Mouse (Mus musculus): ENCODE data around the gene Treml2.

Treml2 gene

DNA sequence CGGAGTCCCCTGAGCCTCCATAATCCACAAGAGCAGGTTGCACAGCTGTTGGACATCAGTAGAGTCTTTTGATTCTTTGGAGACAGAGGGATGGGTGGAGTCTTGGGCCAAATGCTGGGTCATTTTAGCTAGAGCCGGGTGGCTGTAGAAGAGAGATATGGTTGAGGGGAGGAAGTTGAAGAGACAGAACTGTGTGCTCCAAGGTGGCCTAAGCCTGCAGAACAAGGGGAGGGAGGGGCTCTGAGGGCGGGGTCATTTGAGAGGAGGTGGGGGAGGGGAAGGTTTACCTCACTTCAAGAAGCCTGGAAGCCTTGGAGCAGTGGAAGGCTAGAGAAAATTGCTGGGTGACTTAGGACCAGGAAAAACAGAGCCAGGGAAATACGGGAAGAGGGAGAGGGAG lies at the start of gene Treml2:
Treml2 (plus strand) TSS at position 296 of the 400 bp plus-strand sequence.
- ATAC-seq (ENCODE audit: insufficient number of reproducible peaks, low FRiP score, low TSS enrichment), result no peak

DNA sequence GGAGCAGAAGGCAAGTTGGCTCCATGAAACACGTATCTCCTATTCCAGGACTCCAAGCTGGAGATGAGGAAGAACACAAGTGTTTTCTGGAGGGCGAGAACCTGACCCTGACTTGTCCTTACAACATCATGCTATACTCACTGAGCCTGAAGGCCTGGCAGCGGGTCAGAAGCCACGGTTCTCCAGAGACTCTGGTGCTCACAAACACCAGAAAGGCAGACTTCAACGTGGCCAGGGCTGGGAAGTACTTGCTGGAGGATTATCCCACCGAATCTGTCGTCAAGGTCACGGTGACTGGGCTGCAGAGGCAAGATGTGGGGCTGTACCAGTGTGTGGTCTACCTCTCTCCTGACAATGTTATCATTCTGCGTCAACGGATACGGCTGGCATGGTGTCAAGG lies 49.8 kb upstream of the Treml2 start:
- ATAC-seq (ENCODE audit: insufficient number of reproducible peaks, low FRiP score, low TSS enrichment), result no peak

DNA sequence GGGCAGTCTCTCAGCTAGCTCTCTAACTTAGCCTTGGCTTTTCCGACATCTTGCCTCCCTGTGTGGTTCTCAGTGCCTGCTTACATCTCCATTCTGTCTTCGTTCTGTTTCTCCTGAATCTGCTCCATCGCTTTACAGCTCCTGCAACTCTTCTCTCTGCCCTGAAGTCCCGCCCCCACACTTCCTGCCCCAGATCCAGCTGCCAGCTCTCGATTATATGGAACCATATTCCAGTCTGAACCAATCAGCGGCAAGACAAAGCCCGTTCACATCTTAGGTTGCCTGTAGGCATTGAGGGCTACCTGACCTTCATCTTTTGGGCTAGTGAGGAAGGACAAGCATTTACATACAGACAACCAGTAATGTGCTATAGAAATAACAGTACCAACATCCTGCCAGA lies 48.7 kb upstream of the Treml2 start:
- no peak for ATAC-seq (ENCODE audit: insufficient number of reproducible peaks, low FRiP score, low TSS enrichment)

DNA sequence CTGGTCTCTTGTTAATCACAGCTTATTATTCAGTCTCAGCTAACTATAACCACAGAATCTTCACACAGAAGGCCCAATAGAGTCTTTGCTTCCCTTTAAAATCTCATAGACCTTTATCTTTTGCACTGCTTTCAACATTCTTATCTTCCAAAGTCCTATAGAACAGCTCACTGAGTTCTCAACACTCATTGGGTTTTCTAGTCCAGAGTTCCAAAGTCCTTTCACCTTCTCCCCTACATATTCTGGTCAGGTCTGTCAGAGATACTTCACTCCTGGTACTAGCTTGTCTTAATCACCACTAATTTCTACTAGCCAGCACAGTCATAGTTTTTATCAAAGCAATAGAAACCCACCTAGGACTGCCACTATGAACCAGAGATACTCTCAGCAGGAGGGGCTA lies 42.7 kb upstream of the Treml2 start:
- no peak for ATAC-seq (ENCODE audit: insufficient number of reproducible peaks, low FRiP score, low TSS enrichment)

DNA sequence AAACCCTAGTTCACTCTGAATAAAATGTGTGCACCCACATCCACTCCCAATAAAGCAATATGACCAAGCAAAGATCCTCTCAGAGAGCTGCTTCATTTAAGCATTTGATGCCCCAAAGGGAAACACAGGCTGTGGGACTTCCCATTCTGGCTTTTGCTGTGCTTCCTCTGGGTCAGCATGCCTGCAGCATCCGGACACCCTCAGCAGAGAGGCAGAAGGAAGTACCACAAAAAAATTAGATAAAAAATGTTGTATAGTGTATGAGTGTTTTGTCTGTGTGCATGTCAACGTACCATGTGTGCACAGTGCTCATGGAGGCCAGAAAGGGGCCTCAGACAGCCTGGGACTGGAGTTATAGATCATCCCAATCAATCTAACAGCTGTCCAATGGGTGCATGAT lies 37.4 kb upstream of the Treml2 start:
- ATAC-seq (ENCODE audit: insufficient number of reproducible peaks, low FRiP score, low TSS enrichment), result no peak

DNA sequence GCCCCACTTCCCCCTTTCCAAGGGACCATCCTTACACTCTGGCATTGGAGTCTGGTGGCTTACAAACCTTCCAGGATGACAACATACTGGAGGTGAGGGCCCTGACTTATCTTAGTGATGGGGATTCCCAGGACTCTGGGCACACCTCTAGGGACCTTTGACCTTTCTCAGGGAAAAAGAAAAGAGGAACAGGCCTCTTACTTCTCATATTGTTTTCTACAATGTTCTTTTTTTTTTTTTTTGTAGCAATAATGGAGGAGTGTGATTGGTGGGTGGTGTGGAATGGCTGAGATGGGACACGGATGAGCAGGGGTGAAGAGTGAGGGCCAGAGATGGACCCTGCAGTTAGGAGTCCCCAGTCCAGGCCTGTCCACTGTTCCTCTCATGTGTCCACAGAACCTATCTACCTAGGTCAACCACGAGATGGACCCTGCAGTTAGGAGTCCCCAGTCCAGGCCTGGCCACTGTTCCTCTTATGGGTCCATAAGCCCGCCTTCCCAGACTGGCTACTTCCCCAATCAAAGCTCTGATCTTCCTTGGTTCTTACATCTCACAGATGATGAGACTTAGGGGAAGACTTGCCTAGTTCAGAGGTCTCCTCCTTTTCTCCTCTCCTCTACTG lies 35.4 kb upstream of the Treml2 start, which contains the start of gene Treml4:
Treml4 (plus strand) TSS at position 555 of the 622 bp plus-strand sequence.
- ATAC-seq (ENCODE audit: insufficient number of reproducible peaks, low FRiP score, low TSS enrichment), result no peak

DNA sequence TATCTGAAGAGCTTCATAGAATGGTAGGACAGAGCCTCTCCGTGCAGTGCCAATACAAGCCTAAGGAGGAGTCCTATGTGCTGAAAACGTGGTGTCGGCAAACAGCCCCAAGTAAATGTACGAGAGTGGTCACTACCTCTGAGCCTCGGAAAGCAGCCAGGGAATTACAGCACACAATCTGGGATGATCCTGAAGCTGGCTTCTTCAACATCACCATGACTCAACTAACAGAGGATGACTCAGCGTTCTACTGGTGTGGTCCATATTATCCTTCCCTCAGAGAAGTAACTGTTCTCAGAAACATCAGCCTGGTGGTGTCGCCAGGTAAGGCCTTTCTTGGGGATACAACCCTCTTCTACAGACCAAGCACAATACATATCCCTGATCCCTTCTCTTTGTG lies 34.6 kb upstream of the Treml2 start:
- ATAC-seq (ENCODE audit: insufficient number of reproducible peaks, low FRiP score, low TSS enrichment), result no peak

DNA sequence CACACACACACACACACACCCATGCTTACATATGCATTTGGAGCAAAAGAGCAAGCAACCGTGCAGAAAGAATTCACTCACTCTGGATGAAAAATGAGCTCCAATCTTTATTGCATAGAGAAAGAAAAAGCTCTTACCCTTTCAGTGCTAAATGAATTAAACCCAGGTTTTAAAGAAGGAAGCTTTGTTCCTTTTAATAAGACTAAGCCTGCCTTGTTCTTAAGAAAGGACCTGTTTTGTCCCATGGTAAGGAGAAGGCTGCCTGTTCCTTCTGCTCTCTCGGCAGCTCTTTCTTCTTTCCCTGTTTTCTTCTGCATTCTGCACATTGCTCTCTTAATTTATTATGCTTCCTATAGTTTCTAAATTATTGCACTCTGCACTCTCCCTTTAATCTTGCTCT lies 33.2 kb upstream of the Treml2 start:
- ATAC-seq (ENCODE audit: insufficient number of reproducible peaks, low FRiP score, low TSS enrichment), result no peak

DNA sequence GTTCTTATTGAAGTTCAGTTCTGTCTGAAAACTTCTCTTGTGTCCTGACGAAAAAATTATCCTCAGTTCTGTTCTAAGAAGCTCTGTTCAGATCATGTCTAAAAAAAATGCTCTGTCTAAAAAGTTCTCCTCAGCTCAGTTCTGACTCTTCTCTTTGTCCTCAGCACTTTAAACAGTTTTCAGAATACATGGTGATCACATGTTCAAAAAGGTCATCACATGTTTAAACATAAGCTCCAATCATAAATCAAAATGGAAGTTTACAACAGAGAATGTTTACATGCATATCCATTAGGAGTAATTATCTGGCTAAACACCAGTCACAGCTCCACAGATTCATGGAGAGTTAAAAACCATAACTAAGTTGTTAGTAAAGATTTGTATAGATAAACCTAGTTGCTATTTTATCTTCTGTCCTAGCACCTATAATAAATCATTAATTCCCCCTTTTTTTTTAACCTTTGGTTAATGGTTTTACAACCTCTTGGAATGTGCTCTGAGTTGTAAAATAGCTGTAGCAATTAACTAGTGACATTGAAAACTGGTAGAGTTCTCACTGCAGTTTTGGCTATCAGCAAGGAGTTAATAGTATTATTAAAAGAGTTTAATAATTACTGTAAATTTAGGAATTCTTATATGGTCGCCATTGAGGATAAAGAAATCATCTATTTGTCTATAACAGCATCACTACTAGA lies 32.5 kb upstream of the Treml2 start:
- ATAC-seq (ENCODE audit: insufficient number of reproducible peaks, low FRiP score, low TSS enrichment), result no peak

DNA sequence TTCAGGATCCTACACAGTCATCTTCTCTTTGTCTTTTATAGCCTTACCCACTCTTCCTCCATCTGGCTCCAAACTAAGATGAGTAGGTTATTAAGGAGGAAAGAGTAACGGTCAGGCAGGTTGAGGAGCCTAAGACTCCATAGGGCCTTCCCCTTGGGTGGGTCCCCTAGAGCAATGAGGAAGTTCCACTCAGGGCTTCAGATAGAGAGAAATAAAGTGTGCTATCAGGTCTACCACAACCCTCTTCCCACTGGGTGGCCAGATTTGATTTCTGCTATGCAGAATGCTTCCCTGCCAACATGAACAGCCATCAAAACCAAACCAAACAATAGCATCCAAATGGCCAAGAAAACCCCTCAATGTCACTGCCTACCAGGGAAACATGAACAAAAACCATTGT lies 31.7 kb upstream of the Treml2 start:
- no peak for ATAC-seq (ENCODE audit: insufficient number of reproducible peaks, low FRiP score, low TSS enrichment)

DNA sequence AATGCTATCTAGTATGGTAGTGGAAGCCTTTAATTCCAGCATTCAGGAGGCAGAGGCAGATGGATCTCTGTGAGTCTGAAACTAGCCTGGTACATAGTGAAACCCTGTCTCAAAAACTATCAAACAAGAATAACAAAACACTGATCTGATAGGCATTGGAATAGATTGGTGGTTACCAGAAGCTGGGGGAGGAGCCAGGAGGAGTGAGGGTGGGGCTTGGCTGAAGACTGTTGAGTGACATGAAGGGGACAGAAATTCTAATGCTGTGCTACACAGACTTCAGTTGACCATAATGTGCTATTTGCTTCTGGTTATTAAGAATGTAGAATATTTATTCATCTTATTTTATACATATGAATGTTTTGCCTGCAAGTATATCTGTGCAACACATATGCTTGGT lies 31.0 kb upstream of the Treml2 start:
- ATAC-seq (ENCODE audit: insufficient number of reproducible peaks, low FRiP score, low TSS enrichment), result no peak

DNA sequence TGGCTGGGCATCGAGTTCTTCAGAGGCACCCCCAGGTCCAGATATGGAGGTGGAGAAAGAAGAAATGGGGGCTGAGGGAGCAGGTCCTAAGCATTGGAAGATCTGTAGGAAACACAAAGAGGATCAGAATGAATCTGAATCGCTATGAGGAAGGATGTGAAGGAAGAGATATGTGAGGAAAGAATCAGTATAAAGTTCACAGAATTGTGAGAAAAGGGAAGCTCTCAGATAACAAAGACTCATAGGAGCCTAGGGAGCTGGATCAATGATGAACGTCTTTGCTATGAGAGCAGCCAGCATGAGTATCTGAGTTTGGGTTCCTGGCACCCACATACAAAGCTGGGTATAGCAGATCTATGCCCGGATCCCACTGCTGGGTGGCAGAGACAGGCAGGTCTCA lies 29.5 kb upstream of the Treml2 start:
- ATAC-seq (ENCODE audit: insufficient number of reproducible peaks, low FRiP score, low TSS enrichment), result no peak

DNA sequence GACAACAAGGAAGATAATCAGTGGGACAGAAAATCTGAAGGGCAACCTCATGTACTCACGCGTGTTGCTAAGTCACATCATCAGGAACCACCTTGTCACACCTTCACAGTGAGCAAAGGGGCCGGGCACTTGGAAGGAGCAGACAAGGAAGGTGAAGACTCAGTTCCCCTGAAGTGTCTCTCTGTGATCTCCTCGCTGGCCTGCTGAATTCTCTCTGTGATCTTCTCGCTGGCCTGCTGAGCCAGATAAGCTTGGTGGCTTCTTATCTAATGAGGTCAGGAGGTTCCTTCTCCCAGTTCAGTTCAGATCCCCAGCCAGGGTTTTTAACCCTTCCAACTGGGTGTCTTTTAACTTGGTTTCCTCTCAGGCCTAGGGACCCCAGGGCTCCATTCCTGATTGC lies 27.1 kb upstream of the Treml2 start:
- no peak for ATAC-seq (ENCODE audit: insufficient number of reproducible peaks, low FRiP score, low TSS enrichment)

DNA sequence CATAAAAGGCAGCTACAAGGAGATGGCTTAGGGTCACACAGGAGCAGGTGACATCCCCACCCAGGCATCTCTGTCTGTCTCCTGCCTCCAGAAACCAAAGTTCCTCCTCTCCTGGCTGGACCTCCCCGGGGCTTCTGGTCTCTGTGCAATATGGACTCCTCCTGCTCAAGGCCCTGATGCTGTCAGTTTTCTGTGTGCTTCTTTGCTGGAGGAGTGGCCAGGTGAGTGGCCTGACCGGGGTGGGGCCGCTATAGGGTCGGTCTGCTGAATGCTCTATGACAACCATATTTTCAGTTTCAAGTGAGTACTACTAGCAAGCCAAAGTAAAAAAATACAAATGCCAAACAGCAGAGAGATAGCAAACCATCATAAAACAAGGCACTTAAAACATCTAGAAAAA lies 26.7 kb upstream of the Treml2 start:
- ATAC-seq (ENCODE audit: insufficient number of reproducible peaks, low FRiP score, low TSS enrichment), result no peak

DNA sequence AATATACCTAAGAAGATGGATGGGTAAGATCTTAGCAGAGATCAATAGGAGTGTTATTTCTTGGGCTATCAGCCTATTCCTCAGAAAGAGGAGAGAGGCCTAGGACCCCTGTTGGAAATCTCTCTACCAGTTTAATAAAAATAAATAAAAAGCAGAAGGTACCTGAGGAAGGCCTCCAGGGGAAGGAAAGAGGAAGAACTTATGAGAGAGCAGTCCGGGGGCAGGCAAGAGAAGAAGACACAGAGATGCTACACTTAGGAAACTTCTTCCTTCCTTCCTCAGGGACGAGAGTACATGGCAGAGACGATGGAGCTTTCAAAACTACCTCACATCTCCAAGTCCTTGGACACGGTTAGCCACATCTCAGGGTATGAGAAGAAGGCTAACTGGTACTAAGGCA lies 25.2 kb upstream of the Treml2 start:
- no peak for ATAC-seq (ENCODE audit: insufficient number of reproducible peaks, low FRiP score, low TSS enrichment)

DNA sequence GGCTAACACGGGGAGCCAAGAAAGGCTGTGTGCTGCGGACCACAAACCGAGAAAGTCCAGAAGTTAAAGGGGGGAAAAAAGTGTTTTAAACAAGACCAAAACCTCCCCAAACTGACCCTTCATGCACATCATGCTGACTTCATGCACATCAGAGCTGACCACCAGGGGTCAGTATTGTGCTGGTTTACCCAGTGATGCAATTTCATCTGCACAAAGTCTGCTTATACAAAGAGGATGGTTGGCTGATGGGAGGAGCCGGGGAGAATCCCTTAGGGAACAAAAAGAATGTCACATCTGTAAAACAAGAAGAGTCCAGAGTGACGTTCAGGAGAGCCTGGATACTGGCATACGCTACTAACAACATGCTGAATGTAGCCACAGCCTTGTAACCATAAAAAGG lies 24.4 kb upstream of the Treml2 start:
- no peak for ATAC-seq (ENCODE audit: insufficient number of reproducible peaks, low FRiP score, low TSS enrichment)

DNA sequence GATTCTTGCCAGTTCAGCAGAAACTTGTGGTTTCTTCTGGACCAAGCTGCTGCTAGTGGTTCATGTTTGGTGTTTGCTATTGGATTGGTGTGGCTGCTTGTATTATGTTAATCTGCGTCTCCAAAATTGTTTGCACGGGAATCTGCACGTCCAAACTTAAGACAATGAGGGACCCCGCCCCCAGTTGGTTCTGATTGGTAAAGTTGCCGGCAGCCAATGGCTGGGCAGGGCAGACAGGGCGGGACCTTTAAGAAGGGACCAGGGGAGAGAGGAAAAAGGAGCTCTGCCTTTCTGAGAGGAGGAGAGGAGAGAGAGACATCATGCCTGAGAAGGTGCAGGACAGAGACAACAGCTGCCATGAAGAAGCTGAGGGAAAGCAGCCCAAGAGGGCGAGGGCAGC lies 23.6 kb upstream of the Treml2 start:
- ATAC-seq (ENCODE audit: insufficient number of reproducible peaks, low FRiP score, low TSS enrichment), result no peak

DNA sequence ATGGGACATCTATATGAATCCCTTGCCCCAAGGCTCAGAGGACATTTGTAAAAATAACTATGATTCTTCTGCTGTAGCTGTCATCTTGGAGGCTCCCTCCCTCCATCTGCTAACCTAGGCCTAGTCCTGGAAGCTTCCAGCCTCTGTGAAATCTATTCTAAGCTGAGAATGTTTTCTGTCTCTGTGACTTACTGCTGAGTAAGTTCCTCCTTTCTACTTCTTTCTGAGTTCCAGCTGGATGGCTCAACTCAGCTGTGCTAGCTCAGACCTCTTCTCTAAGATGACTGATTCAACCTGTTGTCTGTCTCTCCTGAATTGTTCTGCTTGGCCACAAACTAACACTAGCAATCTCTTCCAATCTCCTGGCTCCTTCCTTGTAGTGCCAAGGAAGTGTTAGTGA lies 20.9 kb upstream of the Treml2 start:
- no peak for ATAC-seq (ENCODE audit: insufficient number of reproducible peaks, low FRiP score, low TSS enrichment)

DNA sequence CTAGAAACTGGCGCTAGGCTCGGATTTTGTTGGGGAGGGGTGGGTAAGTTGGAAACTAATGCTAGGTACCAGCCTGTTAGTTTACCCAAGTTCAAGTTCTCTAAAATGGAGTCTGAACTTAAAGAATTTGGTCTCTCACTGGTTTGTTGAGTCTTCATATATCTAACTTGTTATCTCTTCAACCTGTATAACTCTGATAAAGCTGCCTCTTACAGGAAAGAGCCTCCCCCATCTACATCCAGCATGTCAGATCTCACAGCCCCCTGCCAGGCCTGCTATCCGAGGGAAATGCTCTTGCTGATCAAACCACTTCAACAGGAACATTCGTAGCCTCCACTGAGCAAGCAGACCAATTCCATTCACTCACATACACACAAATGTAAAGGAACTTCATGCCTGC lies 20.3 kb upstream of the Treml2 start:
- no peak for ATAC-seq (ENCODE audit: insufficient number of reproducible peaks, low FRiP score, low TSS enrichment)

DNA sequence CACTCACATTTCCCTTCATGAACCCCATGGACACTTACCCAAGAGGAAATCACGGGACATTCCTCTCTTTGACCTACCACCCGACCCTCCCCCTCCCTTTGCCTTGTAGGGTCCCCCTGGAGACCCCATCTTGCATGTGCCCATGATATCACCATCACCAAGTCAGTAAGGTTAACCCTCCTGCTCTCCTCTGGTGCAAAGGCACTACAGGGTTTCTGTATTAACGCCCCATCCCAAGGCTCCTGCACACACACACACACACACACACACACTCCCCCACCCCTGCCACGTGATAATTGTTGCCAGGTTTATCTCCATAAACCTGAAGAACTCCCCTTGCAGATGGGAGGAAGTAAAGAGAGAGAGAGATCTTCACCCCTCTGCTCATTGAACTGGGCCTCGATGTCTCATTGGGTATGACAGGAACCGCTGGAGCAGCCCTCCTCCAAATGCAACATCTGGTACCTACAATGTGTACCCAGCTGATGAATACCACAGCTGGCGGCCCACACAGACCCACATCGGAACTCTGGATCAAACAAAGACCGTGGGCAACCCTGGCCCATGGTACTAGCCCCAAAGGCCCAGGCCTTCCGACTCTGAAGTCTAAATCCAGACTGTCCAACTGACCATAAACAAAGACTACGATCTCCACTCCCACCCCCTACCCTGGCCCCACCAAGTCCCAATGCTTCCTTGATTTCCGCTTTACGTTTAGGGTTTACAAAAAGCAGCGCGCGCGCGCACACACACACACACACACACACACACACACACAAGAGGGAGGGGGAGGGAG lies 18.2 kb upstream of the Treml2 start:
- no peak for ATAC-seq (ENCODE audit: insufficient number of reproducible peaks, low FRiP score, low TSS enrichment)

DNA sequence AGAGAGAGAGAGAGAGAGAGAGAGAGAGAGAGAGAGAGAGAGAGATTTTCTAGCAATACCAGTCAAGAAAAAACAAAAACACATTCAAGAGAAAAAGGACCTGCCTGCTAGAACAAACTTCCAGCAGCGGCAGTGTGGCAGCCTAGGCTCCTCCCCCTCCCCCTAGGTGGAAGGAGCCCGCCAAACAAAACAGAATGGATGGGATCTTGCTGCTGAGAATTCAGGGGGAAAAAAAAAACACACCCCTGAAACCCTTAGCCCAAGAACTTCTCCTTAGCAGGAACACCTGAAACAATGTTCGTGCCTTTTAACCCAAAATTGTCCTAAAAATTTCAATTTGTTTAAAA lies 17.6 kb upstream of the Treml2 start:
- ATAC-seq (ENCODE audit: insufficient number of reproducible peaks, low FRiP score, low TSS enrichment), result no peak

DNA sequence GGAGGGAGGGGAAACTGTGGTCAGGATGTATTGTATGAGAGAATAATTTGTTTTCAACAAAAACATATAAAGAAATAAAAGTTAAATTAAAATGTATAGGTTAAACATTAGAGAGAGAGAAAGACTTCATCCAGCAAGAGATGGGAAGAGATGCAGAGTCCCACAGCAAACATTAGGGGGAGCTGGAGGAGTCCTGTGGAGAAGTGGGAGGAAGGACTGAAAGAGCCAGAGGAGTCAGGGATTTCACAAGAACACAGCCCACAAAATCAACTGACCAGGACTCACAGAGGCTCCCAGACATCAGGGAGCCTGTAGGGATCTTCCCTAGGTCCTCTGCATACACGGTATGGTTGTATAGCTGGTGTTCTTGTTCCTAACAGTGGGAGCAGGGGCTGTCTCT lies 12.5 kb upstream of the Treml2 start:
- ATAC-seq (ENCODE audit: insufficient number of reproducible peaks, low FRiP score, low TSS enrichment), result no peak

All from cerebellum, adult (tissue).